Mouse (Mus musculus) layer of hippocampus, adult 18-20 months (tissue): Measurements from ENCODE around the gene Plch2. TPM values are rescaled to one million over a fixed set of nuclear protein-coding genes. Genes with fewer than 3 reads are reported as not detected.

Experiments
- DNase-seq, 2 experiments: peaks; one replicate each; pipeline ENCODE4 v3.0.0; 2022; ENCODE audit warnings: low spot score in 2 of 2
- total RNA-seq, 2 experiments: library from RNA; stranded (reverse); gene quantifications; 2 replicates each; pipeline ENCODE4 v1.2.3; 2021

Plch2 gene
- total RNA-seq, 2 experiments from 2014 or later, result 93.4 to 102 TPM

GRCm38 (mm10) chr4:154960690-154961225 is 95.8 kb downstream of the Plch2 start, which contains the start of gene Hes5:
Hes5 (plus strand) TSS chr4:154960923.
- DNase-seq, result peak in 1 of 2 experiments; percentile 58

- DNase-seq, result no peak
These were observed 96.4 kb downstream of the Plch2 start for GRCm38 (mm10) chr4:154960021-154960689.

GRCm38 (mm10) chr4:154958621-154959020 is 98.0 kb downstream of the Plch2 start:
- DNase-seq, result no peak

GRCm38 (mm10) chr4:154958171-154958570 is 98.4 kb downstream of the Plch2 start:
- peak in 1 of 2 experiments; percentile 57 for DNase-seq

- DNase-seq, result no peak
These were observed 99.1 kb downstream of the Plch2 start for GRCm38 (mm10) chr4:154957289-154957993.

- no peak for DNase-seq
These were observed 100.0 kb downstream of the Plch2 start for GRCm38 (mm10) chr4:154956604-154957003.

GRCm38 (mm10) chr4:154952461-154953241 is 103.9 kb downstream of the Plch2 start:
- DNase-seq, result no peak

- DNase-seq, result no peak
These were observed 107.0 kb downstream of the Plch2 start for GRCm38 (mm10) chr4:154949589-154949982.

- DNase-seq, result no peak
These were observed 107.5 kb downstream of the Plch2 start for GRCm38 (mm10) chr4:154948940-154949588.

- DNase-seq, result peak in 1 of 2 experiments; percentile 41
These were observed 108.3 kb downstream of the Plch2 start for GRCm38 (mm10) chr4:154948066-154948939.

- peak in 1 of 2 experiments; percentile 50 for DNase-seq
These were observed 110.3 kb downstream of the Plch2 start for GRCm38 (mm10) chr4:154946319-154946718.

- peak; percentile 68 to 90 for DNase-seq
These were observed 112.4 kb downstream of the Plch2 start for GRCm38 (mm10) chr4:154944121-154944590.

GRCm38 (mm10) chr4:154943323-154944039 is 113.1 kb downstream of the Plch2 start:
- no peak for DNase-seq

GRCm38 (mm10) chr4:154942632-154943322 is 113.8 kb downstream of the Plch2 start:
- DNase-seq, result no peak

GRCm38 (mm10) chr4:154941831-154942230 is 114.8 kb downstream of the Plch2 start:
- no peak for DNase-seq

- DNase-seq, result no peak
These were observed 116.4 kb downstream of the Plch2 start for GRCm38 (mm10) chr4:154940156-154940555.

GRCm38 (mm10) chr4:154937746-154938145 is 118.8 kb downstream of the Plch2 start:
- no peak for DNase-seq

GRCm38 (mm10) chr4:154936542-154937255 is 119.9 kb downstream of the Plch2 start:
- no peak for DNase-seq
